Mouse (Mus musculus) embryonic facial prominence, embryonic 11.5 days (tissue): Measurements from ENCODE around the gene Fam122a. TPM values are rescaled to one million over a fixed set of nuclear protein-coding genes. Genes with fewer than 3 reads are reported as not detected.

Experiments
- polyA plus RNA-seq: library from polyadenylated mRNA; unstranded; fragments of >200 nt; fragmentation: Nextera tagmentation; extraction: Ambion mirVana; gene quantifications from 2 replicates; pipeline ENCODE4 v1.2.1, GENCODE M21; 2014

The Fam122a gene
- polyA plus RNA-seq, 1 experiment from 2014 or later = 43.8 TPM

Other genes with a start within 250 kb of the Fam122a start
- 58.0 and 61.8 TPM in 2 replicates for gene Fxn, start 196.8 kb downstream of the Fam122a start, polyA plus RNA-seq
- gene Pip5k1b, start 78.5 kb upstream of the Fam122a start, polyA plus RNA-seq = 1.6 and 2.1 TPM in 2 replicates
- gene Tmem252, start 196.7 kb upstream of the Fam122a start, polyA plus RNA-seq = 0.81 and 1.2 TPM in 2 replicates